In genomic region chr7:38205801-38206200, GRCm38 (mm10) we compare ENCODE assay signal across 22 mouse cellular contexts. TPM values are rescaled to one million over a fixed set of nuclear protein-coding genes. Genes with fewer than 3 reads are reported as not detected.
A peak's percentile ranks its signal among the peaks of the same experiment; 100 is the strongest.
DNase-seq lines count a peak whose midpoint lies in the region; TF ChIP-seq lines count a peak whose summit lies in the region.
"Had no signal": no experiment of that assay in that cellular context is flagged by ENCODE, and none has a peak within 500 bp of the region (broad histone marks: within the 10 kb centered on the region; RNA-seq: fewer than 3 reads in every experiment).

No protein-coding gene starts in this region.

- H3K9me3 ChIP-seq in ES-Bruce4 (replicated peaks; ENCODE audit: control insufficient read depth, insufficient read depth, low read length, poor library complexity, severe bottlenecking) (no peaks in the 10 kb centered on the region), ES-E14 (ENCODE audit: control insufficient read depth, insufficient read depth, low read depth, low read length) (no peaks in the 10 kb centered on the region)
- H3K9me3 ChIP-seq: embryonic facial prominence, embryonic 13.5 days; embryonic facial prominence, embryonic 15.5 days; forebrain, embryonic 15.5 days had no signal

- no peak for TF ChIP-seq POLR2A in ES-Bruce4 (IDR thresholded peaks at IDR 0.05; ENCODE audit: insufficient read depth, low read length)
- TF ChIP-seq POLR2A in embryonic fibroblast, embryonic 13.5 days (IDR thresholded peaks at IDR 0.05; ENCODE audit: low read depth, low read length) = no peak

- peak overlapping the region; percentile 41; the same call in 1 of the 2 replicates for H3K27ac ChIP-seq in ES-Bruce4 (ENCODE audit: insufficient read depth, low read length)
- 0 out of 2 replicates have a peak overlapping the region, but pooled peaks have one; percentile 29 for H3K27ac ChIP-seq in ES-E14 (ENCODE audit: insufficient read depth, low read depth, low read length, poor library complexity, severe bottlenecking)
- peak overlapping the region; percentile 57; the same call in 1 of the 2 replicates for H3K27ac ChIP-seq in embryonic fibroblast, embryonic 13.5 days (ENCODE audit: insufficient read depth, low read length)
- H3K27ac ChIP-seq: embryonic facial prominence, embryonic 13.5 days; embryonic facial prominence, embryonic 15.5 days; forebrain, embryonic 13.5 days; forebrain, embryonic 15.5 days had no signal

- H3K27me3 ChIP-seq in ES-Bruce4 (ENCODE audit: control insufficient read depth, insufficient read depth, low read length, poor library complexity, severe bottlenecking) = no peaks in the 10 kb centered on the region
- H3K27me3 ChIP-seq: CH12.LX; embryonic facial prominence, embryonic 13.5 days; embryonic facial prominence, embryonic 15.5 days; forebrain, embryonic 15.5 days had no signal

- H3K9ac ChIP-seq in ES-Bruce4 (ENCODE audit: low read depth, poor library complexity, severe bottlenecking) (no peak overlapping the region), ES-E14 (ENCODE audit: insufficient read depth, low read depth, low read length, poor library complexity, severe bottlenecking) (no peak overlapping the region)
- H3K9ac ChIP-seq: embryonic facial prominence, embryonic 13.5 days; embryonic facial prominence, embryonic 15.5 days; forebrain, embryonic 13.5 days; forebrain, embryonic 15.5 days; forebrain, postnatal 0 days had no signal

- no peak for TF ChIP-seq CTCF in ES-Bruce4 (IDR thresholded peaks at IDR 0.05; ENCODE audit: low read depth, low read length)
- TF ChIP-seq CTCF in embryonic fibroblast, embryonic 13.5 days (IDR thresholded peaks at IDR 0.05; ENCODE audit: borderline replicate concordance, insufficient read depth, low read length) = no peak

- H3K4me3 ChIP-seq in ES-Bruce4 (ENCODE audit: low read depth, low read length) = no peak overlapping the region
- no peak overlapping the region for H3K4me3 ChIP-seq in ES-E14 (ENCODE audit: insufficient read depth in 1 of 2, low read depth in 1 of 2, low read length in 2 of 2, poor library complexity in 1 of 2, severe bottlenecking in 1 of 2)
- no peak overlapping the region for H3K4me3 ChIP-seq in embryonic fibroblast, embryonic 13.5 days (ENCODE audit: insufficient read depth, low read length)
- H3K4me3 ChIP-seq: embryonic facial prominence, embryonic 13.5 days; embryonic facial prominence, embryonic 15.5 days; forebrain, embryonic 13.5 days; forebrain, embryonic 15.5 days had no signal

- H3K36me3 ChIP-seq in ES-Bruce4 (ENCODE audit: control insufficient read depth, insufficient read depth, low read length, poor library complexity, severe bottlenecking) (no peaks in the 10 kb centered on the region), ES-E14 (ENCODE audit: control insufficient read depth, insufficient read depth, low read length, poor library complexity, severe bottlenecking) (no peaks in the 10 kb centered on the region)
- H3K36me3 ChIP-seq: embryonic facial prominence, embryonic 13.5 days; embryonic facial prominence, embryonic 15.5 days; forebrain, embryonic 15.5 days had no signal

- DNase-seq in ES-E14 (ENCODE audit: low read depth, low spot score) = no peak
- DNase-seq in spleen, adult 18-20 months = no peak
- DNase-seq in lung, postnatal 4 days = no peak
- no peak for DNase-seq in cerebellum, adult 9-11 months
- DNase-seq: adrenal gland, adult 8-10 months; adrenal gland, postnatal 14 days; adrenal gland, postnatal 36 days; B cell, adult 2 months; cerebellum, adult 11-12 months; cerebellum, adult 2 months; cerebellum, adult 9-10 months; cerebellum, postnatal 14 days; cerebellum, postnatal 36 days; embryo, embryonic 11 days; forebrain, postnatal 0 days had no signal

- H3K4me1 ChIP-seq in ES-Bruce4 (ENCODE audit: control insufficient read depth, insufficient read depth, low read length) (no peaks in the 10 kb centered on the region), ES-E14 (ENCODE audit: control insufficient read depth in 2 of 2, insufficient read depth in 2 of 2, low read length in 2 of 2, poor library complexity in 1 of 2) (peaks cover 4 to 14% of the 10 kb centered on the region in 2 experiments; a peak in 2 of 4 replicates)
- H3K4me1 ChIP-seq in embryonic fibroblast, embryonic 13.5 days (ENCODE audit: control insufficient read depth, insufficient read depth, low read length) = peaks cover 9% of the 10 kb centered on the region; the same call in 1 of the 2 replicates

- in situ Hi-C loops in ES-E14 (cut with MboI; ENCODE audit: low sequenced_read_pairs in 2 of 2, unreplicated experiment in 2 of 2) = no loop called here

- no peak for TF ChIP-seq EP300 in ES-Bruce4 (IDR thresholded peaks at IDR 0.05; ENCODE audit: insufficient read depth, low read depth, low read length)

TF ChIP-seq in ES-E14, 5 proteins besides CTCF, POLR2A, EP300 and RAD21:
- TF ChIP-seq ZC3H11A (IDR thresholded peaks at IDR 0.05; ENCODE audit: borderline replicate concordance, low read depth, low read length) = no peak
- no peak for TF ChIP-seq HCFC1 (IDR thresholded peaks at IDR 0.05; ENCODE audit: borderline replicate concordance, insufficient read depth, low read length)
- TF ChIP-seq ZNF384 (IDR thresholded peaks at IDR 0.05; ENCODE audit: low read depth, low read length) = no peak
- TF ChIP-seq CHD2 (IDR thresholded peaks at IDR 0.05; ENCODE audit: low read depth, low read length) = no peak
- TF ChIP-seq MAFK (IDR thresholded peaks at IDR 0.05; ENCODE audit: insufficient read depth, low read depth, low read length) = no peak

RNA-seq across cellular contexts. Expression of gene Plekhf1, which starts 22.0 kb away (rescaled TPM):
- 1.5 and 1.6 TPM in 2 replicates for polyA plus RNA-seq in ES-Bruce4 (2011; ENCODE audit: insufficient read depth, insufficient read length, low read depth, missing spikeins)
- 3.3 and 4.8 TPM in 2 replicates for total RNA-seq in ES-E14 (2012; rRNA removed)
- 9.6 and 11.9 TPM in 2 replicates for polyA plus RNA-seq in embryonic fibroblast, embryonic 13.5 days (2011; ENCODE audit: insufficient read length, low read depth, missing spikeins)

RNA-seq across cellular contexts. Expression of gene 1600014C10Rik, which starts 22.8 kb away (rescaled TPM):
- 5.3 and 7.0 TPM in 2 replicates for polyA plus RNA-seq in ES-Bruce4 (2011; ENCODE audit: insufficient read depth, insufficient read length, low read depth, missing spikeins)
- 6.5 and 6.6 TPM in 2 replicates for total RNA-seq in ES-E14 (2012; rRNA removed)
- 22.5 and 23.6 TPM in 2 replicates for polyA plus RNA-seq in embryonic fibroblast, embryonic 13.5 days (2011; ENCODE audit: insufficient read length, low read depth, missing spikeins)
